Mouse (Mus musculus) gastrocnemius, postnatal 36 days (tissue): ENCODE measurements around the gene Exosc3. TPM values are rescaled to one million over a fixed set of nuclear protein-coding genes. Genes with fewer than 3 reads are reported as not detected.
"Not testable (repeated sequence)": the region's sequence is repeated elsewhere in the genome, so short reads cannot be mapped to it uniquely, and the experiment has no call there.

Source experiments
- DNase-seq, 2 experiments: peaks; one replicate each; pipeline ENCODE4 v3.0.0; 2022
- intact Hi-C: fragments of 180-260 bp; cut with DNase I; formaldehyde crosslinking; loops from one replicate; pipeline ENCODE4 v1.15.1; 2025
- long read RNA-seq, 2 experiments: library from polyadenylated mRNA; stranded (forward); transcript quantifications; one replicate each; pipeline ENCODE4 v2.0.0; 2021
- total RNA-seq, 2 experiments: library from RNA; stranded (reverse); gene quantifications; 2 replicates each; pipeline ENCODE4 v1.2.3; 2021

Exosc3 gene
- 10 to 100 TPM in 1 of 2 experiments, 1 to 10 TPM in 1; 7.4 to 10.3 TPM for total RNA-seq
- long read RNA-seq, experiment 1, transcript Exosc3-201 (4 exons, 1,077 nt): major isoform, 10 of 10 reads
- long read RNA-seq, experiment 1, partial matches to known transcripts: 0 of 10 reads
- long read RNA-seq, experiment 1, other reads (novel, unspliced or antisense): 0 of 10 reads
- long read RNA-seq, experiment 2, transcript Exosc3-201 (4 exons, 1,077 nt): major isoform, 25 of 27 reads
- long read RNA-seq, experiment 2, partial matches to known transcripts: 1 of 27 reads
- long read RNA-seq, experiment 2, other reads (novel, unspliced or antisense): 1 of 27 reads

GRCm38 (mm10) chr4:45342286-45343155 is at the start of gene Exosc3:
Gene Exosc3, minus strand, starts transcription at chr4:45342732.
- intact Hi-C loops: loop anchor here (5.0 kb wide), 1 partner anchor 60 kb away; no protein-coding TSS in a partner anchor
- DNase-seq: peak; percentile 28 to 53

- intact Hi-C loops: no loop called here
- no peak for DNase-seq
Measured at GRCm38 (mm10) chr4:45392099-45392498, 49.6 kb upstream of the Exosc3 start.

- intact Hi-C loops, DNase-seq: not testable (repeated sequence)
Measured at GRCm38 (mm10) chr4:45387296-45387695, 44.8 kb upstream of the Exosc3 start.

GRCm38 (mm10) chr4:45382133-45382532 is 39.6 kb upstream of the Exosc3 start:
- intact Hi-C loops, DNase-seq: not testable (repeated sequence)

GRCm38 (mm10) chr4:45380903-45381580 is 38.5 kb upstream of the Exosc3 start:
- DNase-seq, intact Hi-C loops: not testable (repeated sequence)

- intact Hi-C loops: no loop called here
- no peak for DNase-seq
Measured at GRCm38 (mm10) chr4:45376573-45376972, 34.0 kb upstream of the Exosc3 start.

- intact Hi-C loops: no loop called here
- DNase-seq: no peak
Measured at GRCm38 (mm10) chr4:45374879-45375278, 32.3 kb upstream of the Exosc3 start.

GRCm38 (mm10) chr4:45371261-45371660 is 28.7 kb upstream of the Exosc3 start:
- intact Hi-C loops: no loop called here
- DNase-seq: no peak

GRCm38 (mm10) chr4:45356653-45357052 is 14.1 kb upstream of the Exosc3 start:
- DNase-seq: no peak
- intact Hi-C loops: no loop called here

- intact Hi-C loops: loop anchor here (5.0 kb wide), 1 partner anchor 61 kb away; no protein-coding TSS in a partner anchor
- DNase-seq: peak; percentile 92 to 93
Measured at GRCm38 (mm10) chr4:45341669-45342249, 773 bp downstream of the Exosc3 start, which contains the start of gene Dcaf10. Gene Dcaf10, plus strand, starts transcription at chr4:45342101.

- intact Hi-C loops: loop anchor here (5.0 kb wide), 1 partner anchor 61 kb away; no protein-coding TSS in a partner anchor
- DNase-seq: no peak
Measured at GRCm38 (mm10) chr4:45341226-45341625, 1.3 kb downstream of the Exosc3 start.

GRCm38 (mm10) chr4:45332466-45332865 is 10.1 kb downstream of the Exosc3 start:
- DNase-seq: no peak
- intact Hi-C loops: no loop called here

GRCm38 (mm10) chr4:45331139-45331538 is 11.4 kb downstream of the Exosc3 start:
- no peak for DNase-seq

GRCm38 (mm10) chr4:45320159-45320816 is 22.2 kb downstream of the Exosc3 start:
- DNase-seq: peak; percentile 78 to 79
- intact Hi-C loops: no loop called here

More at GRCm38 (mm10) chr4:45331139-45331538, 11.4 kb downstream of the Exosc3 start:
- intact Hi-C loops: no loop called here

GRCm38 (mm10) chr4:45311056-45311455 is 31.5 kb downstream of the Exosc3 start:
- intact Hi-C loops: no loop called here
- DNase-seq: no peak

GRCm38 (mm10) chr4:45308606-45309005 is 33.9 kb downstream of the Exosc3 start:
- intact Hi-C loops: no loop called here

GRCm38 (mm10) chr4:45308046-45308445 is 34.5 kb downstream of the Exosc3 start:
- intact Hi-C loops: no loop called here
- no peak for DNase-seq

More at GRCm38 (mm10) chr4:45308606-45309005, 33.9 kb downstream of the Exosc3 start:
- no peak for DNase-seq

GRCm38 (mm10) chr4:45305536-45305935 is 37.0 kb downstream of the Exosc3 start:
- no peak for DNase-seq
- intact Hi-C loops: no loop called here
